Mouse (Mus musculus) lung, adult 2 months (tissue): ENCODE measurements around the gene H2afb1. TPM values are rescaled to one million over a fixed set of nuclear protein-coding genes. Genes with fewer than 3 reads are reported as not detected.
"Not testable (repeated sequence)": the region's sequence is repeated elsewhere in the genome, so short reads cannot be mapped to it uniquely, and the experiment has no call there.

Experiments
- DNase-seq: peaks from one replicate; pipeline ENCODE4 v3.0.0; 2022
- H3K4me1 ChIP-seq: fragments of 200-500 bp; 2 replicates; pipeline ENCODE4 v1.6.1; 2011; ENCODE audit warnings: low read length; ENCODE audit not compliant: control insufficient read depth, insufficient read depth
- H3K4me3 ChIP-seq: fragments of 200-500 bp; replicated peaks from 2 replicates; pipeline ENCODE3; 2011; ENCODE audit warnings: low read depth, mild to moderate bottlenecking, control low read depth, low read length; ENCODE audit errors: extremely low read depth
- CTCF ChIP-seq: fragments of 200-500 bp; IDR thresholded peaks from 2 replicates; pipeline ENCODE4 v1.5.1; 2011; ENCODE audit warnings: mild to moderate bottlenecking, low read length, control low read depth; ENCODE audit not compliant: insufficient read depth
- POLR2A ChIP-seq: fragments of 200-500 bp; IDR thresholded peaks from 2 replicates; pipeline ENCODE4 v1.6.1; 2011; ENCODE audit warnings: low read depth, mild to moderate bottlenecking, control low read depth, low read length, borderline replicate concordance; ENCODE audit errors: extremely low read depth
- WGBS: fragments of 180-500 bp; shearing (Covaris S2); methylation state at CpG from one replicate; pipeline ENCODE4 v1.1.7; 2018; 5-methylcytosine and 5-hydroxymethylcytosine counted together
- polyA plus RNA-seq: library from polyadenylated mRNA; depleted of rRNA; stranded (reverse); fragments of >200 nt; gene quantifications from 2 replicates; pipeline ENCODE4 v1.2.3, GENCODE M21; 2012; rRNA removed

The H2afb1 gene
- polyA plus RNA-seq: not detected in 2 replicates

DNA sequence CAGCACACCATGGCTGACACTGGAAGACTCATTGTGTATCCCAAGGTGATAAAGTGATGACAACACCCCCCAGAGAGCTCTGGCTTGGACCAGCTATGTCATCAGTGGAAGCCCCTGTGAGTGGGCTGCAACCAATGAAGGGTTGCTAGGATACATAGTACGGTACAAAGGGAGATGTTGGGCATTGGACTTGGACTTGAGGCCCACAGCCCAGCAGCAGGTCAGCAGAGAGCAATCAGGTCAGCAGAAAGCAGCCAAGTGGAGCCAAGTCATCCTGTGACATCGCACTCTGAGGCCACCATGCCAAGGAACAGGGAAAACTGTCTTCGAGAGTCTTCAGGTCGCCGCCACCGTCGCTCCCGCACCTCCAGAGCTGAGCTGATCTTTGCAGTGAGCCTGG, at the start of gene H2afb1:
Gene H2afb1 (plus strand): TSS at position 301 of the 400 bp plus-strand sequence.
- H3K4me1 ChIP-seq, DNase-seq, H3K4me3 ChIP-seq: not testable (repeated sequence)
- WGBS: 86% methylated on average over 8 of the region's 8 CpGs

DNA sequence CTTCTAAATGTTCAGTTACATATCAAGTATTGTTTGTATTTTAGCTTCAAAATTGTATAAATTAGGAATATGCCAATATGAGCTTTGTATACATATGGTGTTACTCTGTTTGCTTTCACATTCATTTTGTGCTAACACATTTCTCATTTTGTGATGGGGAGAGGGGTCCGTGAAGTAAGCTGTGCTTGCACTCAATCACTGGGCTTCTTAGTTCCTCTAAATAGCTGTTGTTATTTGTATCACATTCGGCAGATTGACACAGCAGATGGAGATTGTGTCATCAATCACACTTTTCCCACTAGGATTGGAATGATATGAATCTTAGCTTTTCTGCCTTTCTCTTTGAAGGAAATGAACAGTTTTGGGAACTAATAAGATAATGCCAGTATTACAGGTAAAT, 21.5 kb downstream of the H2afb1 start:
- DNase-seq: no peak
- 71% methylated on average over 2 of the region's 2 CpGs for WGBS
- Histone ChIP-seq H3K4me3 (no peak overlapping the region), H3K4me1 (no peaks in the 10 kb centered on the region)
- TF ChIP-seq POLR2A (no peak), CTCF (no peak)
